Mouse (Mus musculus): ENCODE data around the gene Gm49333.
"Not testable (repeated sequence)": the region's sequence is repeated elsewhere in the genome, so short reads cannot be mapped to it uniquely, and the experiment has no call there.

The Gm49333 gene

DNA sequence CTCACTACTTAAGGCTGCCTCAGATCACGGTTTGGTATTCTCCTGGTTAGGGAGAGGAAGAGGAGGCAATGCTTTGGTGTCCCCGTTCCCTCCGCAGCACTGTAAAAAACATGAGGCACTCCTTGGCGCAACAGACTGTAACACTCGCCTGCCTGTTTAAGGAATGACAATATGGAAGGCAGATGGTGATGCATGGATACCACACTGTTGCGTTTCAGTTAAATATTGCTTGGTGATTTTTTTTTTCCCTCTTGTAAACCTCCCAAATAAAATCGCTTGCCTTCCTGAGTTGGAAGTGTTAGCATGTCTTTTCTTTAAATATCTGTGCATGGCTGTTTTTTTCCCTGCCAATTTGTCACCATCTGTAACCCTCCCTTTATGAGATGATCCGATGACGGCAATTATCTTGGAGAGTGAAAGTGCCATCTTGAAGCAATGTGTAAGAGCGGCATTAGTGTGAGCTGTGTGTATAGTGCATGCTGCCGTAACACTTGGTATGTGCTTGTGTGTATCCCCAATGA, 17.5 kb downstream of the Gm49333 start:
- no peak for DNase-seq

DNA sequence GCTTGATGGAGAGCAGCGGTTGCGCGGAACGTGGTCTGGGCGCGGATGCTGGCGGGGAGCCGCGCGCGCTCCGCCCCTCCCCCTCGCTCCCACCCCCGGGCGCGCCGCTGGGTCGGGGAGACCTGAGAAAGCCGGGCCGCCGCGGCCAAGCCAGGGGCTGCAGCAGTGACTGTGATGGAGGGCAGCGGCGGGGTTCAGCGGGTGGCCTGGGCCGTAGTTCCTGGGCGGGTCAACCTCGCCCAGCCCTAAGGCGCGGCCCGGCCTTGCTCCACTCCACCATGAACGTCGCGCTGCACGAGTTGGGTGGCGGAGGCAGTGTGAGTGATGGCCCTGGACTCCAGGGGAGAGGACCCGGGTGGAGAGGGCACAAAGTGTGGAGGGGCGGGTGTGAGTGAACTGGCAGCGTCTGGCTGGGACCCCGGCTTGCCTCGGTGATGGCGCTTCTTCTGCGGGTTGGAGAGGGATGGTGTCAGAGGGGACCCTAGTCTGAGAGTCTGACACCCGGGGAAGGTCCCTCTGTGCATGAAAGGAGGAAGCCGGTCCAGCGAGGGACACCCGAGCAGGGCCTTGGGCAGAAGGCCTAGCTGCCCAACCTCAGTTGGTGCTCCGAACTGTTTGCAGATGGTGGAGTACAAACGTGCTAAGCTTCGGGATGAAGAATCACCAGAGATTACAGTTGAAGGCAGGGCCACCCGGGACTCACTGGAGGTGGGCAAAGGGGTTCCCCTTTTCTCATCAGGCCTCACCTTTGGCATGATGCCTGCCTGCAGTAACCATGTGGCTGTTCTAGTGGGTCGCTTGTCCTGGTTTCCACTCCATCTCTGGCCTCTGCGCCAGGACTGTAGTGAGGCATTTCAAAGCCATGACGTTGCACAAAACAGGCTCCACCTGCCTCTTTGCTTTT, 18.6 kb downstream of the Gm49333 start, which contains the start of gene Ece2:
Gene Ece2, plus strand, starts transcription at position 98 of the 904 bp plus-strand sequence.
- DNase-seq = no peak

DNA sequence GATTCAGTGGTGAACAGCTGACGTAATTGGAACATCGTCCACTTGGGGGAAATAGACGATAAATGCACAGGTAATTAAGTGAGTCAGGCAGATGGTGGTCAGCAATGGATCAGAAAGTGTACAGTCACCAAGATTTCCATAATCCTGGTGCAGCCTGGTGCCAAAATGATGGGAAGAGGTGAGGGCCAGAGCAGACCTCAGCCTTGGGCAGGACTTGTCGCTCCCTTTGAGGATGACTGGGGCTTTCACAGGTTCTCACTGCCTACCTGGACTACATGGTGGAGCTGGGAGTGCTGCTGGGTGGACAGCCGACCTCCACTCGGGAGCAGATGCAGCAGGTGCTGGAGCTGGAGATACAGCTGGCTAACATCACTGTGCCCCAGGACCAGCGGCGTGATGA, 26.0 kb downstream of the Gm49333 start:
- no peak for DNase-seq

DNA sequence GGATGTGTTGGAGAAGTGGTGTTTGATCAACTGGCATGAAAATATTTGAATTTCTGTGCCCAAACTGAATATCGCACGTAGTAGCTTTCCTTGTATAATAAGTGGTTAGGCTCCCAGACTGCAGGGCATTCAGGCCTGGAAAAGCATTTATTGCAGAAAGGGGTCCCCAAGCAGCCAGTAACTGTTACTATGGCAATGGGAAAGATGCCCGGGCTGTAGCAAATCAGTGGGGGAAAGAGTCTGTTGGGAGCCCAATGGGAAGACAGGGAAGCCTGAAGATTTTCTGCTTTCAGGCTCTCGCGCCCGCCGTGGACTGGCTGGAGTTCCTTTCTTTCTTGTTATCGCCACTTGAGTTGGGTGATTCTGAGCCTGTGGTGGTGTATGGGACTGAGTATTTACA, 27.0 kb downstream of the Gm49333 start:
- no peak for DNase-seq

DNA sequence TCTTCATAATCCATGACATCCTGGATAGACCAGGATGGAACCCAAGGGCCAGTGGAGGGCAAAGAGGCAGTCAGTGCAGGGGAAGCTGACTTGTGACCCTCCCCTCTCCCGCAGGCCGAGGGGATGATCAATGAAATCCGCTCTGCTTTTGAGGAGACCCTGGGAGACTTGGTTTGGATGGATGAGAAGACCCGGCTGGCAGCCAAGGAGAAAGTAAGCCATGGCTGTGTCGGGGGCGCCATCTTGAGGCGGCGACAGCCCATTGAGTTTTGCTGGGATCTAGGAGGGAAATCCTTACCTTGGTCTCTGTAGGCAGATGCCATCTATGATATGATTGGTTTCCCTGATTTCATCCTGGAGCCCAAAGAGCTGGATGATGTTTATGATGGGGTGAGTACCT, 30.8 kb downstream of the Gm49333 start:
- DNase-seq = peak; percentile 80

DNA sequence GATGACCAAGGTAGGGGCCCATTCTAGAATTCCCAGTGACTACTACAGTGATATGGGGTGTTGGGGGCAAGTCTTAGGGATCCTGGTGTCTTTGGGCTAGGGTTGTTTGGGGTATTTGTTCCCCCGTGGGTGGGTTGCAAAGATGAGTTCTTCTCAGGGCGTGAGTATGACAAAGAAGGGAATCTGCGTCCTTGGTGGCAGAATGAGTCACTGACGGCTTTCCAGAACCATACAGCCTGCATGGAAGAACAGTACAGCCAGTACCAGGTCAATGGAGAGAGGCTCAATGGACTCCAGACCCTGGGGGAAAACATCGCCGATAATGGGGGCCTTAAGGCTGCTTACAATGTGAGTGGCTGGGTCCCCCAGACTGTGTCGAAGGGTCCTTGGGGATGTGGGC, 32.5 kb downstream of the Gm49333 start:
- DNase-seq = no peak

DNA sequence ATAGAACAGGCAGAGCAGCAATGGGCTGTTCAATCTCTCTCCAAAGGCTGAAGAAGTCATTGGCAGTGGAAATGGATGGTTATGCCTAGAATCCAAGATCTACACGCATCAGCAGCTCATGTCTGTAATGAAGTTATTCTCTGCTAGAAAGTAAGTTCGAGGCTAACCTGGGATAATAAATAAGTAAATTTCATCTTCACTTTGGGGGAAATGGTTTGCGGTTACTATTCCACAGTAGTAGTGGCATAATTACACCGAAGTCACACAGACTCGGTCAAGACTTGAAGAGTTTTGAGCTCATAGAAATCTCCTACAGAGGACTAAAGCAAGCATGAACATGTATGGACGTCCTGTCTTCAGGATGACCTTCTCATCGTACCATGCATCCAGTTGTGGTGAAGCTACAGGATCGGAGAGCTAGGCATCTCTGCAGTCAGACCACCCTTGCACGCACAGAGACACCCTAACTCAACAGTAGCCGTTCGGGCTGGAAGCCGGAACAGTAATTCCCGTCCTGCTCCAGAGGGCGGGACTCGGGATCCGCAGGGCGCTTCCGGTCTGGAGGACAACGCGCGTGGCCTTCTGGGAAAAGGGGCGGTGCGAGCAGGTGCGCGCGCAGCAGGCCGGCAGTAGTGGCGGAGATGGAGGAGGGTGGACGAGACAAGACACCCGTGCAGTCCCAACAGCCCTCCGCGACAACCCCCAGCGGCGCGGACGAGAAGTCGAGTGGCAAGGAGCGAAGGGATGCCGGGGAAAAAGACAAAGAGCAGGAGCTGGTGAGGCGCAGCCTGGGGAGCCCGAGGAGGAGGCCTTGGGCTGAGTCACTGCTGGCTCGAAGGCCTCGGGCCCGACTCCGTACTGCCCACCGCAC, 39.9 kb downstream of the Gm49333 start, which contains the start of gene Psmd2:
Gene Psmd2, plus strand, starts transcription at position 577 of the 871 bp plus-strand sequence.
- DNase-seq = peak; percentile 98

DNA sequence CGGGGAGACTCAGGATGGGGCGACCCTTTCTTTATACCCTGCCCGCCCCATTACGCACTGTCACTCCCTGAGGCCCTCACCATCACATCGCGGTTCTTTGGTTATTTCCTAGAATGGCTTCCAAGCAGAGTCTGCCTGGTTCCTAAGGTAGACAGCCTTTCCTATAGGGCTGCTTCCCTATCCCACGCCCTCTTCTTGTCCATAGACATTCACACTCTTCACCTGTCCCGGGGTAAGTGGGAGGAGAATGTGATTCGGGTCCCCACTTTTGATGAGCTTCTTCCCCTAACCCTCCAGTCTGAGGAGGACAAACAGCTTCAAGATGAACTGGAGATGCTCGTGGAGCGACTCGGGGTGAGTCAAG, 40.5 kb downstream of the Gm49333 start:
- no peak for DNase-seq

DNA sequence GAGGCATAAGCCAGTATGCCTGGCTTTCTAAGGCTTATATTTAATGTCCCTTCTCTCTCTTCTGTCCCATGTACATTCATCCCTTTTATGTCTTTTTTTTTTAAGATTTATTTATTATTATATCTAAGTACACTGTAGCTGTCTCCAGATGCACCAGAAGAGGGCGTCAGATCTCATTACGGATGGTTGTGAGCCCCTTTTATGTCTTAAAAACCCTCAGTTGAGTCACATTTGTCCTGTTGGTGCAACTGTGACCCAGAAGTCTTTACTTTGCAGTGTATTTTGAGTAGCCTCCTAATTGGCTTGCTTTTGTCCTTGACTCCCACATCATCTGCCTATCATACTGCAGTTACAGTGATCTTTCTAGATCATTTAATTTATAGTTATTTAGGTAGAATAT, 41.9 kb downstream of the Gm49333 start:
- no peak for DNase-seq

DNA sequence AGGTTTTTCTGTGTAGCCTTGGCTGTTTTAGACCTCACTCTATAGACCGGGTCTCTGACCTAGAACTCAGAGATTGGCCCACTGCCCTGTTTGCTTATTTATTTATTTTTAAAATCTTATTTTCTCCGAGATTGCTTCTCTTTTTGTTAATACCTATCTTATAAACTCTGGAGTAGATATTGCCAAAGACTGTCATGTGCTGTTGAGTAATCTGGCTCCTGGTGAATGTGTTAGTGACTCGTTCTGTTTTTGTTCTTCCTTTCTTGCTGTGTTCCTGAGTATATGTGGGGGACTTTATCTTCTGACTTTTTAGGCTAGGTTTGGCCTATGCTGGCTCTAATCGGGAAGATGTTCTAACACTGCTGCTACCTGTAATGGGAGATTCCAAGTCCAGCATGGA, 46.3 kb downstream of the Gm49333 start:
- no peak for DNase-seq

DNA sequence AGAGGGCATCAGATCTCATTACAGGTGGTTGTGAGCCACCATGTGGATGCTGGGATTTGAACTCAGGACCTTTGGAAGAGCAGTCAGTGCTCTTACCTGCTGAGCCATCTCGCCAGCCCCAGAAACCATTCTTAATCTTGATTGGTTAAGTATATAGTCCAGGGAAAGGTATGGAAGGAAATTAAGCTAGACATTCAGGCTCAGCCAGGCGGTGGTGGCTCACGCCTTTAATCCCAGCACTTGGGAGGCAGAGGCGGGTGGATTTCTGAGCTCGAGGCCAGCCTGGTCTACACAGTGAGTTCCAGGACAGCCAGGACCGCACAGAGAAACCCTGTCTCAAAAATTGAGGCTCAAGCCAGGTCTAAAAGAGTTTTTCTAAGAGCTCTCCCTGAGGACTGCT, 56.6 kb downstream of the Gm49333 start, which contains the start of gene Eif4g1:
Gene Eif4g1, plus strand, starts transcription at position 301 of the 400 bp plus-strand sequence.
- DNase-seq = not testable (repeated sequence)

DNA sequence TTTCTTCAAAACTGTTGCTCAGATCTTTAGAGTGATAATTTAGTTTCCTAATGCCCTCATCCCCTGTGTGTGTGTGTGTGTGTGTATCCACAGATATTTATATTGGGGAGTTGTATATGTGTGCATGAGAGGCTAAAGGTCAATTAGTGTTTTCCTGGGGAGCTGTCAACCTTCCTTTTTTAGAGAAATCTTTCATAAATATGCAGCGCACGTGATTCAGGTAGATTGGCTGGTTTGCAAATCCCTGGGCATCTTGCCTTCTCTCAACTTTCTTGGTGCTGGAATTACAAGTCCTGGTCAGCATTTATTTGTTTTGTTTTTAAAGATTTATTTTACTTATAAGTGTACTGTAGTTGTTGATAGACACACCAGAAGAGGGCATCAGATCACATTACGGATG, 58.9 kb downstream of the Gm49333 start:
- no peak for DNase-seq

DNA sequence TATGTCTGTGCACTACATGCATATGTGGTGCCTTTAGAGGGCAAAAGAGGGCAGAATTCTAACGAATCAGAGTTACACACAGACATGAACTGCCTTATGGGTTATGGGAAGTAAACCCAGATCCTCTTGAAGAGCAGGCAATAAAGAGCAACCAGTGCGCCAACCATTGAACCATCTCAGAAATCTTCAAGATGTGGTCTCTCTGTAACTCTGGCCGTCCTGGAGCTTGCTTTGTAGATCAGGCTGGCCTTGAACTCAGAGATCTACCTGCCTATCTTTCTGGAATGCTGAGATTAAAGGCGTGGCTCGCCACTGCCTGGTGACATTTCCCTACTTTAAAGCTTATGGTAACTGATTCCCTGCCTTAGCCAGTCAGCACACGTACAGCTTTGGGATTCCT, 60.5 kb downstream of the Gm49333 start:
- DNase-seq = no peak

DNA sequence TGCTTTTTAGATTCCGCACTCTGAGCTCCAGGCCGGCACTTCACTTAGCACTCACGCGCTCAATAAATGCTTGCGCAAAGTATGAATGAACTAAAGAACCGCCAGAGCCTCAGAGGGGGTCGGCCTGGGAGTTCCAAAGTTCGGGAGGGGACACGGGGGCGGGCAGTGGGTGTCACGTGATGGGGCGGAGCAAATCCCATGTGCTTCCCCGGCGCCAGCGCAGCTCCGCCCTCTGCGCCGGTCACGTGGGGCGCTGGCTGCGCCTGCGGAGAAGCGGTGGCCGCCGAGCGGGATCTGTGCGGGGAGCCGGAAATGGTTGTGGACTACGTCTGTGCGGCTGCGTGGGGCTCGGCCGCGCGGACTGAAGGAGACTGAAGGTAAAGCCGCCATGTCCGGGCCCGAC, 61.1 kb downstream of the Gm49333 start:
- peak; percentile 98 for DNase-seq

DNA sequence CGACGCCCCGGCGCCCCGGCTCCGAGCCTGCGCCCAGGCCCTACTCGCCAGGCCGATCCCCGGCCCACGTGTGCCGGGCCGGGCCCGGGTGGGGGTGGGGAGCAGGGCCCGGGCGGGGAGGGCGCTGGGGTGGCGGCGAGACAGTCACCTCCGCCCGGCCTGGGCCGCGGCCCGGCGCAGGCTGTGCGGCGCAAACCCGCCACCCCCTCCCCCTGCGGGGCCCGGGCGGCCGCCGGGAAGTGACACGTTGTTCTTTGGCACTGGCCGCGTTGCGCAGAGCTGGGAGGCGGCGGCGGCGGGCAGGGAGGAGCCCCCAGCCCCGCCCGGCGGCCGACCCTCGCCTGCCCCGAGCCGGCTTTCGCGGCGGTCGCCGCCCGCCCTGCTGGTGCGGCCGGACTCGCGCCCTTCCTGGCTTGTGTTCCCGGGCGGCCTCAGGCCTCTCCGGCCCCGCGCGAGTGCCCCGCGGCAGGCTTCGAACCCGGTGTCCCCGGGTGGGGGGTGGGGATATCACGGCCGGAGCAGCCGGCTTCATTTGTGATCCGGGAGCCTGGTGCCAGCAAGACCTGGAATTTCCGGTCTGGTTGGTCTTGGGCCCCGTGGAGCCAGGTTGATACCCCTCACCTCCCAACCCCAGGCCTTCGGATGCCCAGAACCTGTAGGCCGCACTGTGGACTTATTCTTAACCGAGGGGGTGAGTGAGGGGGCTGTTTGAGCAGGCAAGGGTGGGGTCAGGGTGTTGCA, 61.7 kb downstream of the Gm49333 start:
- DNase-seq = peak; percentile 80

DNA sequence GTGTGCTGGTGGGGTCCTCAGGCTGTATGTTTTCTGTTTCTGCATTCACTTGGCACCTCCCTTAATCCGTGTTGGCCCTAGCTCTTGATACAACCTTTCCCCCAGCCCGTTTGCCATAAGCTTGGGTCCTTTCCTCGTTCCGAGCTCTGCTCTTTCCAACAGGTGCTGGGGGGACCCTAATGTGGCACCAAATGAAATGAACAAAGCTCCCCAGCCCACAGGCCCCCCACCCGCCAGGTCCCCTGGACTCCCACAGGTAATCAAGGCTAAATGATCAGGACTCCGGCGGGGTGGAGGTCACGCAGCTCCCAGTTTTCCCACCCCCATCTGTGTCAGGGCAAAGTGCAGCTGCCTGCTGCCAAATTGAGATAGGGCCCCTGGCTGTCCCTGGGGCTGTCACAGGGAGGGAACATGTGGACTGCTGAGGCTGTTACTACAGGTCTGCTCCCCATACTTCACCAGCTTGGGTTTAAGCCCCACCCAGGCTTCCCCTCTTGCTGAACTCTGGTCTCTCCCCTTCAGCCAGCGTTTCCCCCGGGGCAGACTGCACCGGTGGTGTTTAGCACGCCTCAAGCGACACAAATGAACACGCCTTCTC, 62.4 kb downstream of the Gm49333 start:
- DNase-seq = peak; percentile 63

DNA sequence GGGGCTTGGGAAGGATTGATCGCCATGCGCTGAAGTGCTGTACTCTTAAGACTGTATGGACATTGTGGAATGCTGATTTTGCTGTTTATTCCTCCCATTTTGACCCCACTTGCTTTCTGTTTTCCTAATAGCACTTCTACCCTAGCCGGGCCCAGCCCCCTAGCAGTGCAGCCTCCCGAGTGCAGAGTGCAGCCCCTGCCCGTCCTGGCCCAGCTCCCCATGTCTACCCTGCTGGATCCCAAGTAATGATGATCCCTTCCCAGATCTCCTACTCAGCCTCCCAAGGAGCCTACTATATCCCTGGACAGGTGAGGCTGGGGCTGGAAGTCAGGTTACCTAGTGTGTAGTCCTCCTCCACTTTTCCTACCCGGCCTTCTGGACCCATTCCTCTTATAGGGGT, 63.8 kb downstream of the Gm49333 start:
- no peak for DNase-seq

DNA sequence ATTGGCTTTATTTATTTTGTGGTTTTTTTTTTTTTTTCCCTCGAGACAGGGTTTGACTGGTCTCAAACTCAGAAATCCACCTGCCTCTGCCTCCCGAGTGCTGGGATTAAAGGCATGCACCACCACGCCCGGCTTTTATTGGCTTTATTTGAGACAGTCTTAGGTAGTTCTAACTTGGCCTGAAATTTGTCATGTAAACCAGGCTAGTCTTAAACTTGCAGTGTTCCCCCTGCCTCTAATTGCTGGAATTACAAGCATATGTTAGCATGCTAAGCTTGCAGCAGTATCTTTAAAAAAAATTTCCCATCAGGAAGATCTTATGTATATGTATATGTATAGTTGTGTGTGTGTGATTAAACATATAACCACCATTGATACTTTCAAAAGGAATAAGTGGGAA, 65.3 kb downstream of the Gm49333 start:
- no peak for DNase-seq

DNA sequence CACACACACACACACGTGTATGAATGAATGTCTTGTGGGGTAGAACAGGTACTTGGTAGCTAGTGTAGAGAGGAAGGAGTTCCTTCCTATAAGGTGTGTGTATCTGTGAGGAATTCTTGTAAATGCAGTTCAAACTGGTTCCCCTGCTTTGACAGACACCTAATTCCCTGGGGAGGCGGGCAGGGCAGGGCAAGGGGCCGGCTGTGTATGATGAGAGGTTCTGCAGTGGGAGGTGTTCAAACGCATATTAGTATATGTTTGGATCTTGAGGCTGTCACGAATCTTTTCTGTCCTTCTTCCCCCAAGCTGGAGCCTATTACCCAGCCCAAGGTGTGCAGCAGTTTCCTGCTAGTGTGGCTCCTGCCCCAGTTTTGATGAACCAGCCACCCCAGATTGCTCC, 66.0 kb downstream of the Gm49333 start:
- no peak for DNase-seq

DNA sequence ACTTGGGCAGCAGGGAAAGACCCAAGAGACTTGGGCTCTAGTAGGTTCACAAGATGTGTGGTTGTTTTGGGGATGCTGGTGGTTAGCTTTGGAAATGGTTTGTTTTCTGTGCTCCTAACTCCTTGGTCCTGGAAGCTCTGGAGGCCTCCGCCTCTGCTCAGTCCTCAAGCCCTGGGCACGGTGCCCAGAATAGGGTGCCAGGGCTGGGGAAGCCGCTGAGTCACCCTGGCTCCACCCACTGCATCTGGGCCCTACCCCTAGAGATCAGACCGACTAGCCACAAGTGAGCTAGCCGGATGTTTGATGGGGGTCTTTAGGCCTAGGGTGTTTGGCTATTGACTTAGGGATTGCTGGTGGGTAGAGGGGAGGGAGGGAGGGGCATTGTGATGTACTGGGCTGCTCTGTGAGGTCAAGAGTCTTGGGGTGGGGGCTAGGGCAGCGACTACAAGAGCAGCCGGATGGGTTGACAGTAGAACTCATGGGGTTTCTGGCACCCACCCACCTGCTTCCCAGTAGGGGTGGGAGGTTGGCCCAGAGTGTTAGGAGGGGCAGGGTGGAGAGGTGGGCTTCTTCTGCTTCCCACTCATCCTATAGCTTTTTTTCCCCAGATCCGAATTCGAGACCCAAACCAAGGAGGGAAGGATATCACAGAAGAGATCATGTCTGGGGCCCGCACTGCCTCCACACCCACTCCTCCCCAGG, 66.7 kb downstream of the Gm49333 start:
- DNase-seq = peak; percentile 83

DNA sequence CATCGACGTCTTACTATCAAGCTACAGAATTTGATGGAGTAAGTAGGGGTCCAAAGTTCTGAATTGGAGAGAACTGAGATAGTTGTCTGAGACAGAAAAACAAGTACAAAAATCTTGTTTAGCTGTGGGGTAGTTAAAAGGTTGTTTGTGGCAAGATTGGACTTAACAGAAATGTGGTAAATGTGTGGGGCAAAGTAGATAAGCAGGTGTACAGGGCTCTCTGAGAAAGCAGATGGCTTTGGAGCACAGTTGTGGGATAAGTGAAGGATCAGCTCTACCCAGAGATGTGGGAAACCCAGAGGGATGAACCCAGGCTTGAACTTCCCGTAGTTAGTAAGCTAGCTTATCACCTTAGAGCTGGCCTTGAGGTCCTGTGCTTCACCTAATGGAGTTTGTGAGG, 79.4 kb downstream of the Gm49333 start:
- DNase-seq = no peak

DNA sequence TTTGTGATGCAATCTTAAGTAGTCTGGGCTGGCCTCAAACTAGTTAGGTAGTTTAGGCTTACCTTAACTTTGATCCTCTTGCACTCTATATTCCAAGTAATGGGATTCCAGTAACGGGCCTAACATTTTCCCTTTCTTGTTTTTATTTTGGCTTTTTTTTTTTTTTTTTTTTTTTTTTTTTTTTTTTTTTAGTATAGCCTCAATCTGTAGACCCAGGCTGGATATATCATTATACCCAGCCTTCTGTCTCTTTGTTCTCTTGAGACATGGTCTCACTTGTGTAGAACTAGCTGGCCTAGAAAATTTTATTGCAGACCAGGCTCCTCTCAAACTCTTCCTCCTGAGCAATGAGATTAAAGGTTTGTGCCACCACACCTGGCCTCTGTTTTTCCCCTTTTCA, 80.2 kb downstream of the Gm49333 start:
- no peak for DNase-seq

All from kidney, postnatal 14 days (tissue).